Mouse (Mus musculus): ENCODE measurements around the gene Gm7697.
"Not testable (repeated sequence)": the region's sequence is repeated elsewhere in the genome, so short reads cannot be mapped to it uniquely, and the experiment has no call there.

Gene Gm7697

GRCm38 (mm10) chr8:69522876-69523275 lies at the start of gene Gm7697:
TSS of gene Gm7697 (minus strand) at chr8:69522976.
- not testable (repeated sequence) for DNase-seq (ENCODE audit: low spot score)

- DNase-seq (ENCODE audit: low spot score) = not testable (repeated sequence)
Observed at GRCm38 (mm10) chr8:69551249-69551648, 28.5 kb upstream of the Gm7697 start.

DNA sequence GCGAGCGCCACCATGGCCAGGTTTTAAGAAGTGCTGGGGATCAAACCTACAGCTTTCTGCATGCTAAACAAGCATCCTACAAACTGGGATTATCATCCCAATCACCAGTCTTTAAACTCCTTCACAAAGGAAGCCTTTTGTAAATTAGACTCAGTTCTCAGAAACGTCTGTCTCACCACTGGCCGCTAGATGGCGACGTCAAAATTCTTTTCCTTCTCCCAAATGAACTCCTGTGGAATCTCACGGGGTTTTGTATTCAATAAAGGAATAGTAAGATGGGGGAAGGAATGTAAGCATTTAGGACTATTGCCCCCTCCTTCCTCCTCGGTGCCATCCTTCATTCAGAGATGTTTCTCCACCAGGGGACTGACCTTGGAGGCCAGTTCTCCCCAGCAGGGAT lies 26.8 kb upstream of the Gm7697 start:
- DNase-seq (ENCODE audit: low spot score) = peak; percentile 54

GRCm38 (mm10) chr8:69548114-69548513 lies 25.3 kb upstream of the Gm7697 start:
- not testable (repeated sequence) for DNase-seq (ENCODE audit: low spot score)

GRCm38 (mm10) chr8:69547208-69547607 lies 24.4 kb upstream of the Gm7697 start:
- peak; percentile 39 for DNase-seq (ENCODE audit: low spot score)

DNA sequence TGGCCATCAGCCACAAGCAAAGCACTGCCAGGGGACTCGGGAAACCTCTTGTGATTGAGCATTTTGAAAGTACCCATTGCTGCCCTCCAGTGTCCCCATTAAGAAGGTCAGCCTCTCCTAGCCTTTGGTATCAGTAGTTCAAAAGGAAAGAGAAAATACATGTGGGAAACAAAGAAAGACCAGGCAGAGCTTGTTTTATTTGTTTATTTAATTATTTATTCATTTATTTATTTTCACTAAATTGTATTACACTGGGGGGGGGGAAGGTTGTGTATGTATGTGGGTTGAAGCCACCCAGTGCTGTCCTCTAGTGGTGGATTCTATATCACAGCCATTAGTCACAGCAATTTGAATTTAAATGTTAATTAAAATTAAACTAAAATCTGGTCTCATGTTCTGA lies 22.2 kb upstream of the Gm7697 start:
- not testable (repeated sequence) for DNase-seq (ENCODE audit: low spot score)

DNA sequence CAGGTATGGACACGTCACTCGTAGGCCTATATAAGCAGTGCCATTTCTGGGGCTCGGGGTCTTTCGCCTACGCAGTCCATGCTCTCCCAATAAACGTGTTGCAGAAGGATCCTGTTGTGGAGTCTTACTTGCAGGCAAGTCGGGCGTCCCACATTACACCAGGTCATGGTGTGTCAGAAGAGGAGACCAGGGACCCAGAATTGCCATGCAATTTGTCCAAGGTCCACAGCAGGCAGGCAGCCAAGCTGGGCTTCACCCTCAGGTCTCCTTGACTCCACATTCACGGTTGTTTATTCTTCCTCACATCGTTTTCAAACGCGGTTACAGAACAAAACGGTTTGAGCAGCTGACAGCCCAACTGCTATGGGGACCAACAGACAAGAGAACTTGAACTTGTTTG lies 21.7 kb upstream of the Gm7697 start:
- DNase-seq (ENCODE audit: low spot score) = not testable (repeated sequence)

DNA sequence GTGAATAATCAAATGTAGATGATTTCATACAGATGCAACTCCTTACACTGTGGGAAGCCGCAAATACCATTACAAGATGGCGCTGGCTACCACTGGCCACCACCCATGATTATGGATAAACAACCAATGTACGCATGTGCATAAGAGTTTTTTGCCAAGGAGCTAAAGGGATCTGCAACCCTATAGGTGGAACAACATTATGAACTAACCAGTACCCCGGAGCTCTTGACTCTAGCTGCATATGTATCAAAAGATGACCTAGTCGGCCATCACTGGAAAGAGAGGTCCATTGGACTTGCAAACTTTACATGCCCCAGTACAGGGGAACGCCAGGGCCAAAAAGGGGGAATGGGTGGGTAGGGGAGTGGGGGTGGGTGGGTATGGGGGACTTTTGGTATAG lies 21.2 kb upstream of the Gm7697 start:
- DNase-seq (ENCODE audit: low spot score) = not testable (repeated sequence)

DNA sequence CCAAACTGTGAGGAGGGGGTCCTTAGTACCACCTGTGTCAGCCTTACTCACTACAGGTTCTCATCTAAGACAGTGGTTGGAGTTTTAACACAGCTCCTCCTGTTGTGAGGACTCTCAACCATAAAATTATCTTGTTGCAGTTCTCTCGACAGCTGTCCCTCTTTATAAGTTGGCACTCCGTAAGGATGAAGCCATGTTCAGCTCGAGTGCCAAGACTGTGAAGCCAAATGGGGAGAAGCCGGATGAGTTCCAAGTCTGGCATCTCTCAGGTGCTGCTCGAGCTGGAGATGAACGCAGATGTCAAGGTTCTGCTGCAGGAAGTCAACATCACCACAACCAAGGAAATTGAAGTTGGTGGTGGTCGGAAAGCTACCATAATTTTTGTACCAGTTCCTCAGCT lies 18.0 kb upstream of the Gm7697 start:
- DNase-seq (ENCODE audit: low spot score) = not testable (repeated sequence)

GRCm38 (mm10) chr8:69540331-69540730 lies 17.6 kb upstream of the Gm7697 start:
- DNase-seq (ENCODE audit: low spot score) = not testable (repeated sequence)

DNA sequence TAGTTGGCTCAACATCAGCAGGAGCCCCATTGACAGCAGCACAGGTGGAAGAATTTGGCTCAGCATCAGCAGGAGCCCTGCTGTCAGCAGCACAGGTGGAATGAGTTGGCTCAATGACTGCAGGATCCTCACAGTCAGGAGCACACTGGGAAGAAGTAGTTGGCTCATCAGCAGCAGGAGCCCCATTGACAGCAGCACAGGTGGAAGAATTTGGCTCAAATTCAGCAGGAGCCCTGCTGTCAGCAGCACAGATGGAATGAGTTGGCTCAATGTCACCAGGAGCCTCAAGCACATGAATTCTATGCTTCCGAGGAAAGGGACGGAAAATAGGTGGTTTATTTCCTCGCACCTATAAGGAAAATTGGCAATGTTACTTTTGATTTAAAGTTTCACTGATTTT lies 47.8 kb downstream of the Gm7697 start:
- DNase-seq (ENCODE audit: low spot score) = not testable (repeated sequence)

GRCm38 (mm10) chr8:69453465-69453864 lies 69.3 kb downstream of the Gm7697 start, which contains the start of gene Gm9495:
TSS of gene Gm9495 (minus strand) at chr8:69453565.
- not testable (repeated sequence) for DNase-seq (ENCODE audit: low spot score)

Measured in embryo, embryonic 10 days (tissue).